Mouse (Mus musculus): ENCODE results near the gene Trmt61a.

- TF ChIP-seq POLR2A (IDR thresholded peaks at IDR 0.05; ENCODE audit: borderline replicate concordance, low read depth, low read length) (no peak), CTCF (IDR thresholded peaks at IDR 0.05; ENCODE audit: low read depth, low read length) (no peak)
Measured at GRCm38 (mm10) chr12:111698346-111698913, 20.5 kb downstream of the Trmt61a start.

Data from bone marrow macrophage, adult 2 months (primary cell).